Mouse (Mus musculus): Measurements from ENCODE around the gene Fkbp14. TPM values are rescaled to one million over a fixed set of nuclear protein-coding genes. Genes with fewer than 3 reads are reported as not detected.

The Fkbp14 gene
- total and polyA plus RNA-seq, 2 experiments from 2014 or later, result 6.4 to 8.2 TPM

DNA sequence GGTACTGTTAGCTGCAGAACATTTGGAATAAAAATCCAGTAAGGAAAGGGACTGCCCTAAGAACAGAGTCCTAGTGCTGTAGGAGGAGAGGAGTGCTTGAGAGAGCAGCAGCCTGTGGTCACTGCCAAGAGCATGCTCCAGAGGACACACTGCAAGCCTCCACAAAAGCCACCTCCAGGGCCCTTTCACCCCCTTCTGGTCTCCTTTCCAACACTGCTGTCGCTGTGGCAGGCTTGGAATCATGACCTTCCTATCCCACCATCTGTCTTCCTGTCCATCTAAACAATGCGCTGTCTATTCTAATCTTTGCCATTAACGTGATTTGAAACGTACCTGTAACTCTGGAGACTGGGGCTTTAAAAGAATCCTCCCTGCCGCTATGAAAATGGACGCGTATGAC, 38.6 kb downstream of the Fkbp14 start:
- DNase-seq (ENCODE audit: low spot score) (peak; percentile 56), ATAC-seq (ENCODE audit: low FRiP score) (no peak)
- H3K9me3 ChIP-seq (ENCODE audit: low read length), result no peaks in the 10 kb centered on the region
- WGBS, result 54% methylated on average over 7 of the region's 7 CpGs
- H3K27me3 ChIP-seq (ENCODE audit: insufficient read depth, low read length), result no peaks in the 10 kb centered on the region
- H3K27ac ChIP-seq (ENCODE audit: low read depth, low read length), result no peak overlapping the region
- no peak overlapping the region for H3K4me3 ChIP-seq (ENCODE audit: low read depth, low read length)
- no peak overlapping the region for H3K9ac ChIP-seq (replicated peaks; ENCODE audit: low read length, poor library complexity, severe bottlenecking)
- peaks cover 24% of the 10 kb centered on the region for H3K4me1 ChIP-seq (ENCODE audit: insufficient read depth, low read length)
- TF ChIP-seq CTCF (IDR thresholded peaks at IDR 0.05), result no peak
- H3K36me3 ChIP-seq (ENCODE audit: insufficient read depth, low read length), result no peaks in the 10 kb centered on the region
- H3K4me2 ChIP-seq (ENCODE audit: low read depth, low read length, poor library complexity, severe bottlenecking), result no peak overlapping the region

DNA sequence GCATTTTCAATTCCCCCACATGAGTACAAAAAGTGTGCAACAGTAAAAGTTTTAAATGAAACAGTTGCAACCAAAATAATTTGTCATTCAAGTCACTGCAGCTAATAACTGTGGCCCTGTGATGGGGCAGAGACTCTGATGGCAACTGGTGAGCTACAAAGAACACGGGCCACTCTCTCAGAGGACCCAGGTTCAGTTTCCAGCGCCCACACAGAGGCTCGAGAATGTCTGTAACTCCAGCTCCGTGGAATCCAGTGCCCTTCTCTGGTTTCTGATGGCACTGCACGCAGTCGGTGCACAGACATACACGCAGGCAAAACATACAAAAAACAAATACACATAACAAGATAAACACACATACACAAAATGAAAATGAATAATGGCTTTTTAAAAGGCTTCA, 39.4 kb downstream of the Fkbp14 start:
- DNase-seq (ENCODE audit: low spot score) (no peak), ATAC-seq (ENCODE audit: low FRiP score) (no peak)
- Histone ChIP-seq H3K27ac (ENCODE audit: low read depth, low read length) (no peak overlapping the region), H3K9ac (replicated peaks; ENCODE audit: low read length, poor library complexity, severe bottlenecking) (no peak overlapping the region), H3K9me3 (ENCODE audit: low read length) (no peaks in the 10 kb centered on the region), H3K4me3 (ENCODE audit: low read depth, low read length) (no peak overlapping the region), H3K4me2 (ENCODE audit: low read depth, low read length, poor library complexity, severe bottlenecking) (no peak overlapping the region), H3K4me1 (ENCODE audit: insufficient read depth, low read length) (peaks cover 24% of the 10 kb centered on the region), H3K27me3 (ENCODE audit: insufficient read depth, low read length) (no peaks in the 10 kb centered on the region), H3K36me3 (ENCODE audit: insufficient read depth, low read length) (no peaks in the 10 kb centered on the region)
- TF ChIP-seq CTCF (IDR thresholded peaks at IDR 0.05), result no peak
- WGBS, result 94% methylated on average over 7 of the region's 7 CpGs

DNA sequence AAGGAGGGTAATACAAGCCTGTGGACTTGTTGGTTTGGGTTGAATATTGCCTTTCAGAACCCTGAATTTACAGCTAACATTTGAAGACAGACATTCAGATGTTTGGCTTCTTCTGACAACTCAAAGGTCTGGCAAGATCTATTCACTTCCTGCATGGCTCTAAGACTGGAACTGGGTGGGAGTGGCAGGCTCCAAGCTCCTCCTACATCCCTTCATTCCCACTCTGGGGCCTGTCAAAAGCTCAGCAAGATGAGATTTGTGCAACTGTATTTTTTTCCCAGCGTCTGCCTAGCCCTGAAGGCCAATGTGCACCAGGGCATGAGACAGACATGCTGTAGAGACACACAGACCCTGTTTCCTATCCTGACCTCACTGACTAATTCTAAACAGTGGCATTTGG, 41.3 kb downstream of the Fkbp14 start:
- no peak for DNase-seq (ENCODE audit: low spot score)
- no peaks in the 10 kb centered on the region for H3K9me3 ChIP-seq (ENCODE audit: low read length)
- WGBS, result 61% methylated on average over 1 of the region's 1 CpGs

DNA sequence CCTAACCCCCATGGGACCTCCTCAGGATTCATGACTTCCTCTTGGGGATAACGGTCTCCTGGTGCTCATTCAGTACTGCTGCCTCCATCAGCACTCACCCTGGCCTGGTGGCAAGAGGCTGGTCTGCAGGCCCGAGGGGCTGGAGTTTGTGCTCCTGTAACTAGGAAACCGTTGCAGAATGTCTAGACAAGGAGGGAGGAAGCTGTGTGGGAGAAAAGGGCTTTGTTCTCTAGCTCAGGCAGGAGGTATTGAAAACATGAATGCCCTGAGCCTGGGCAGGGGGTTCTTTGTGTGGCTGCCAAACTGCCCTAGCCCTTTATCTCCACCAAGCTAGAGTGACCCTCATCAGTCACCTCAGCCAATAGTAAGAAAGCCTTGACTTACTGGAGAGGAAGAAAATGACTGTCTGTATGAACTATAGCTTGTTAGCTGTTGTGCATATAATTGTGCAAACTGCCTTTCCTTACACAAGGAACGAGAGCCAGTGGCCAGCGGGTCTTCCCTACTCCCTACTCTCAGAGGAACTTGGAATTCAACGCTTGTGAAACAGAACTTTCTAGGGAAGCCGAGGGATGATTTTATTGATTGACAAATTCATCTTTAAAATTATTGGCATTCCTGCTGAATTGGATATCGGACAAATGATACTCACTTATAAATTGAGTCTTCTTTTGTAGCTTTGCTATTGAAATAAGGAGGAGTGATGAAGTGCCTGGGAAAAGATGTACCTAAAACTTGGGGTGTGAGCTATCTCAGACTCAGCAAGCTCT, 42.6 kb downstream of the Fkbp14 start:
- H3K9me3 ChIP-seq (ENCODE audit: low read length), result no peaks in the 10 kb centered on the region
- H3K27ac ChIP-seq (ENCODE audit: low read depth, low read length), result 0 out of 2 replicates have a peak overlapping the region, but pooled peaks have one; percentile 47
- peak; percentile 77 for ATAC-seq (ENCODE audit: low FRiP score)
- TF ChIP-seq CTCF (IDR thresholded peaks at IDR 0.05), result no peak
- peak; percentile 82 for DNase-seq (ENCODE audit: low spot score)
- no peaks in the 10 kb centered on the region for H3K27me3 ChIP-seq (ENCODE audit: insufficient read depth, low read length)
- 15% methylated on average over 8 of the region's 8 CpGs for WGBS
- no peak overlapping the region for H3K4me2 ChIP-seq (ENCODE audit: low read depth, low read length, poor library complexity, severe bottlenecking)
- H3K4me3 ChIP-seq (ENCODE audit: low read depth, low read length), result no peak overlapping the region
- peaks cover 19% of the 10 kb centered on the region for H3K4me1 ChIP-seq (ENCODE audit: insufficient read depth, low read length)
- H3K9ac ChIP-seq (replicated peaks; ENCODE audit: low read length, poor library complexity, severe bottlenecking), result no peak overlapping the region
- no peaks in the 10 kb centered on the region for H3K36me3 ChIP-seq (ENCODE audit: insufficient read depth, low read length)

More for the DNA sequence above, 41.3 kb downstream of the Fkbp14 start:
- no peak overlapping the region for H3K27ac ChIP-seq (ENCODE audit: low read depth, low read length)
- H3K4me3 ChIP-seq (ENCODE audit: low read depth, low read length), result no peak overlapping the region
- H3K4me2 ChIP-seq (ENCODE audit: low read depth, low read length, poor library complexity, severe bottlenecking), result no peak overlapping the region
- H3K9ac ChIP-seq (replicated peaks; ENCODE audit: low read length, poor library complexity, severe bottlenecking), result no peak overlapping the region
- no peak for TF ChIP-seq CTCF (IDR thresholded peaks at IDR 0.05)
- no peaks in the 10 kb centered on the region for H3K36me3 ChIP-seq (ENCODE audit: insufficient read depth, low read length)
- no peak for ATAC-seq (ENCODE audit: low FRiP score)
- H3K4me1 ChIP-seq (ENCODE audit: insufficient read depth, low read length), result peaks cover 19% of the 10 kb centered on the region
- H3K27me3 ChIP-seq (ENCODE audit: insufficient read depth, low read length), result no peaks in the 10 kb centered on the region

DNA sequence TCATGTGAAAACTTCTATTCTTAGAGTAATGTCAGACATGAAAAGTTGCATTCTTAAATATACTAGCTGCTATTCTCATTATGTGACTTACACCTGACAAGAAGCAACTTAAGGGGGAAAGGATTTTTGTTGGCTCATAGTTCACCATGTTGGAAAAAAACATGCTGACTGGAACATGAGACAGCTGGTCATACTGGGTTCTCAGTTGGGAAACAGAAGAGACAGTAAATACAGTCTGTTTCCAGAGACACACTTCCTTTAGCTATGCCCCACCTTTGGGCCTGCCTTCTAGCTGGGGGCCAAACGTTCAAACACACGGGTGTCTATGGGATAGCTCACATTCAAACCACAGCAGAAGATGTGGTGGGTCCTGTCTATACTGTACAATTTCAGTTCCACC, 43.5 kb downstream of the Fkbp14 start:
- Histone ChIP-seq H3K4me3 (ENCODE audit: low read depth, low read length) (no peak overlapping the region), H3K9ac (replicated peaks; ENCODE audit: low read length, poor library complexity, severe bottlenecking) (no peak overlapping the region), H3K36me3 (ENCODE audit: insufficient read depth, low read length) (no peaks in the 10 kb centered on the region), H3K27me3 (ENCODE audit: insufficient read depth, low read length) (no peaks in the 10 kb centered on the region), H3K9me3 (ENCODE audit: low read length) (no peaks in the 10 kb centered on the region), H3K4me2 (ENCODE audit: low read depth, low read length, poor library complexity, severe bottlenecking) (no peak overlapping the region), H3K4me1 (ENCODE audit: insufficient read depth, low read length) (peaks cover 19% of the 10 kb centered on the region), H3K27ac (ENCODE audit: low read depth, low read length) (no peak overlapping the region)
- WGBS, result 53% methylated on average over 2 of the region's 2 CpGs
- no peak for TF ChIP-seq CTCF (IDR thresholded peaks at IDR 0.05)
- DNase-seq (ENCODE audit: low spot score) (no peak), ATAC-seq (ENCODE audit: low FRiP score) (no peak)

DNA sequence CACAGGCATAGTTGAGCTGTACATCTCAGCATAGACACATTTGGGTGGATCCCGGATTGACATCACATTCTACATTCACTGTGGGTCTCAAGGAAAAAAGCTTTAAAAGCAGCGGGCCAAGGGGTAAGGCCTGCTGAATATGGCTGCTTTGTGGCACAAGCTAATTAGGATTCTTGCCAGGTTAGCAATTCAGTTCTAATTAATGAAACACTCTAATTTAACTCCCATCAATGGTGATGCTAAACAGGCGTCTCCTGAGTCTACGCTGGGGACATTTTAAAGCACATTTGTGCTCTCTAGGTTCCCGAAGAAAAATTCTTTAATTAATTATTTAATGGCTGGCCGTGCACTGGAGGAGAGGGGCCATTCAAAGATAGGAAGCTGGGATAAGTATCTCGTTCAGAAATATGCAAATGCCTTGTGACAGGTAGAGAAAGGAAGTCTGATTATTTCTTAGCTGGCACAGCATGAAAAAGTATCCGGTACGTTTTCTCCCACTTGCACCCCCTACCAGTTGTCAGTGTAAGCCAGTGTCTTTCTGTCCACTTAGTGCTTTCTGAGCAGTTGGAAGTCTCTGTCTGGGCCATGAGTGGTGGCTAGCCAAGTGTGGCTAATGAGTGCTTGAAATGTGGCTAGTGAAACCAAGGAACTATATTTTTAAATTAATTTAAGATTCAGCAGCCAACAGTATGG, 44.2 kb downstream of the Fkbp14 start:
- H3K9me3 ChIP-seq (ENCODE audit: low read length), result no peaks in the 10 kb centered on the region
- no peak overlapping the region for H3K4me3 ChIP-seq (ENCODE audit: low read depth, low read length)
- no peaks in the 10 kb centered on the region for H3K36me3 ChIP-seq (ENCODE audit: insufficient read depth, low read length)
- no peaks in the 10 kb centered on the region for H3K27me3 ChIP-seq (ENCODE audit: insufficient read depth, low read length)
- ATAC-seq (ENCODE audit: low FRiP score), result 0 out of 2 replicates have a peak, but pooled peaks have one; percentile 31
- 0 out of 2 replicates have a peak, but pooled peaks have one; percentile 13 for TF ChIP-seq CTCF (IDR thresholded peaks at IDR 0.05)
- H3K27ac ChIP-seq (ENCODE audit: low read depth, low read length), result no peak overlapping the region
- peak; percentile 73 for DNase-seq (ENCODE audit: low spot score)
- no peak overlapping the region for H3K4me2 ChIP-seq (ENCODE audit: low read depth, low read length, poor library complexity, severe bottlenecking)
- WGBS, result 17% methylated on average over 9 of the region's 9 CpGs
- peaks cover 19% of the 10 kb centered on the region for H3K4me1 ChIP-seq (ENCODE audit: insufficient read depth, low read length)
- H3K9ac ChIP-seq (replicated peaks; ENCODE audit: low read length, poor library complexity, severe bottlenecking), result no peak overlapping the region

Data from midbrain, postnatal 0 days (tissue).